Mouse (Mus musculus): ENCODE measurements around the gene Vmn2r81. TPM values are rescaled to one million over a fixed set of nuclear protein-coding genes. Genes with fewer than 3 reads are reported as not detected.
"Not testable (repeated sequence)": the region's sequence is repeated elsewhere in the genome, so short reads cannot be mapped to it uniquely, and the experiment has no call there.

The Vmn2r81 gene
- total RNA-seq (2021): not detected

- DNase-seq (ENCODE audit: extremely low spot score in 1 of 2, low spot score in 2 of 2); intact Hi-C loops (cut with DNase I): not testable (repeated sequence)
These were observed at the start of gene Vmn2r81 for GRCm38 (mm10) chr10:79247392-79247791. Gene Vmn2r81 (plus strand): TSS chr10:79247692.

DNA sequence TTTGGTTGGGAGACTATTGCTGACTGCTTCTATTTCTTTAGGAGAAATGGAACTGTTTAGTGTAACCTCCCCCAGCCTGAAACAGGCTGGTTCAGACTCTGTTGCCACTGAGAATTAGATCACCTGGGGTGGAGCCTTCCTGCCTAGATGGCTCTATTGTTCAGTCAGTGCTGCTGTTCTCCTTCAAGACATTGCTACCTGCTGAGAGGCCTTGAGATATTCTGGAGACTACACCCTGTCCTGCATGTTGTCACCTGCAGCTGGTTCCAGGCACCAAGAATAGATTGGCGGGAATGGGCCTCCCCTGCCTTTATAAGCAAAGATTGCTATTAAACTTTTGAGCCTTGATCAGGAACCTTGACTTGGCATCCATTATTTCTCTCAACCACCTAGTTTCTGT is 47.5 kb upstream of the Vmn2r81 start:
- intact Hi-C loops (cut with DNase I); DNase-seq (ENCODE audit: extremely low spot score in 1 of 2, low spot score in 2 of 2): not testable (repeated sequence)

- intact Hi-C loops (cut with DNase I): no loop called here
- DNase-seq (ENCODE audit: extremely low spot score in 1 of 2, low spot score in 2 of 2): no peak
These were observed 27.1 kb upstream of the Vmn2r81 start for GRCm38 (mm10) chr10:79220432-79220831.

DNA sequence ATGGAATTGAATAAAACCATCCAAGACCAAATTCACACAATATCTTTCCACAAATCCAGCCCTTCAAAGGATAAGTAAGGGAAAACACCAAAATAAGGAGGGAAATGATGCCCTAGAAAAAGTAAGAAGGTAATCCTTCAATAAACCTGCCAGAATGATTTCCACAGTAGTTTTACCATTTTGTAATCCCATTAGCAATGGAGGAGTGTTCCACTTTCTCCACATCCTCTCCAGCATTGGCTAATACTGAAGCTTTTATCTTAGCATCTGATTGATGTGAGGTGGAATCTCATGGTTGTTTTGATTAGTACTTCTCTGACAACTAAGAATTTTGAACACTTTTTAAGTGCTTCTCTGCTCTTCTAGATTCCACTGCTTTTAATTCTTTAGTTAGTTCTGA is 25.9 kb upstream of the Vmn2r81 start:
- intact Hi-C loops (cut with DNase I): no loop called here
- no peak for DNase-seq (ENCODE audit: extremely low spot score in 1 of 2, low spot score in 2 of 2)

DNA sequence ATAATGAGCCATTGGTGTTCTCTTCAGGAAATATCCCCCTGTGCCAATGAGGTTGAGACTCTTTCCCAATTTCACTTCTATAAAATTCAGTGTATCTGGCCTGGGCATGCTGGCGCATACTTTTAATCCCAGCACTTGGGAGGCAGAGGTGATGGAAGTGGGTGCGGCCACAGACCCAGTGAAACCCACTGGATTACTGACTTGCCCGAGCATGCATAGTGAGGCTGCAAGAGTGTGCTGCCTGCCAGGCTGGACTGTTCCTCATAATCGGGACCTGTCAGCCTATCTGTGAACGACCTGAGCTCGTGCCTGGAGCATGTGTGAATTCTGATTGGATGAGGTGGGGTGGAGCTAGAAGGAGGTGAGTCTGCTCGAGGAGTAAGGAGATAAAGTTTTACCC is 25.3 kb upstream of the Vmn2r81 start:
- DNase-seq (ENCODE audit: extremely low spot score in 1 of 2, low spot score in 2 of 2): no peak
- intact Hi-C loops (cut with DNase I): no loop called here

GRCm38 (mm10) chr10:79322033-79322736 is 74.7 kb downstream of the Vmn2r81 start:
- intact Hi-C loops (cut with DNase I): not testable (repeated sequence)

DNA sequence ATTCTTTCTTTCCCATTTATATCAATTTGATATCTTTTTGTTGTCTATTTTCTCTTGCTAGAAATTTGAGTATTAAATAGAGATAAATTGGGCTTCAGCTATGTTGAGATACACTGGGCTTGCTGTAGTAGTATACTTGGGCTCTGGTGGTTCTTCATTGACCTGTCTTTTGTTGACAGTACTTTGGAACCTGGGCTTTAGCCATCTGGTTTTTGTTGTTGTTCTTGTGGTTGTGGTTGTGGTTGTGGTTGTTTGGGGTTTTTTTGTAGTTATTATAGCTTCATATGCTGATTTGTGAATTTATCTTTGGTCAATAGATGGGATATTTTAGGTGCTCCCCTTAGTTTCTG is 75.2 kb downstream of the Vmn2r81 start:
- DNase-seq (ENCODE audit: extremely low spot score in 1 of 2, low spot score in 2 of 2): no peak
- intact Hi-C loops (cut with DNase I): no loop called here

More at GRCm38 (mm10) chr10:79322033-79322736, 74.7 kb downstream of the Vmn2r81 start:
- not testable (repeated sequence) for DNase-seq (ENCODE audit: extremely low spot score in 1 of 2, low spot score in 2 of 2)

Other genes with a start within 250 kb of the Vmn2r81 start
- gene Olfr1351, start 235.2 kb upstream of the Vmn2r81 start, total RNA-seq (2021): not detected
- not detected for gene Olfr57, start 219.0 kb upstream of the Vmn2r81 start, total RNA-seq (2021)
- 10 to 100 TPM; 23.4 to 23.7 TPM for gene 2610008E11Rik, start 150.1 kb upstream of the Vmn2r81 start, total RNA-seq (2021)
- gene Vmn2r80, start 98.9 kb upstream of the Vmn2r81 start, total RNA-seq (2021): not detected
- gene Vmn2r82, start 108.8 kb downstream of the Vmn2r81 start, total RNA-seq (2021): not detected
- gene Vmn2r83, start 221.0 kb downstream of the Vmn2r81 start, total RNA-seq (2021): not detected

Measured in left cerebral cortex, postnatal 10 days (tissue).